Mouse (Mus musculus) forebrain, embryonic 14.5 days (tissue): ENCODE measurements around the gene Strn. TPM values are rescaled to one million over a fixed set of nuclear protein-coding genes. Genes with fewer than 3 reads are reported as not detected.

Experiments
- ATAC-seq: fragments of 200-750 bp; cut with Nextera tagmentation; 2 replicates; pipeline ENCODE4 v1.8.0; 2017; ENCODE audit warnings: mild to moderate bottlenecking, moderate library complexity
- DNase-seq: peaks from one replicate; pipeline ENCODE4 v3.0.0-alpha.2; 2015; ENCODE audit warnings: low spot score
- H3K27ac ChIP-seq: fragments of 300-500 bp; sonication (generic); 2 replicates; pipeline ENCODE4 v1.5.1; 2014; ENCODE audit warnings: low read depth, mild to moderate bottlenecking, control low read depth, low read length, moderate library complexity
- H3K27me3 ChIP-seq: fragments of 300-500 bp; sonication (generic); replicated peaks from 2 replicates; pipeline ENCODE4 v1.6.1; 2014; ENCODE audit warnings: low read length, control low read depth, mixed read lengths; ENCODE audit not compliant: control insufficient read depth, insufficient read depth
- H3K36me3 ChIP-seq: fragments of 300-500 bp; sonication (generic); 2 replicates; pipeline ENCODE4 v1.6.1; 2014; ENCODE audit warnings: low read length, control low read depth; ENCODE audit not compliant: control insufficient read depth, insufficient read depth
- H3K4me1 ChIP-seq: fragments of 300-500 bp; sonication (generic); 2 replicates; pipeline ENCODE4 v1.6.1; 2014; ENCODE audit warnings: antibody characterized with exemption, low read length, control low read depth; ENCODE audit not compliant: control insufficient read depth, insufficient read depth
- H3K4me2 ChIP-seq: fragments of 300-500 bp; sonication (generic); 2 replicates; pipeline ENCODE4 v1.6.1; 2014; ENCODE audit warnings: mild to moderate bottlenecking, control low read depth, low read length
- H3K4me3 ChIP-seq: fragments of 300-500 bp; sonication (generic); 2 replicates; pipeline ENCODE4 v1.5.1; 2014; ENCODE audit warnings: low read depth, low read length, control low read depth
- H3K9ac ChIP-seq: fragments of 300-500 bp; sonication (generic); 2 replicates; pipeline ENCODE4 v1.6.1; 2014; ENCODE audit warnings: mild to moderate bottlenecking, low read length, control low read depth, moderate library complexity
- H3K9me3 ChIP-seq: fragments of 300-500 bp; sonication (generic); replicated peaks from 2 replicates; pipeline ENCODE4 v1.6.1; 2016; ENCODE audit warnings: low read length, control low read depth, mixed read lengths; ENCODE audit not compliant: control insufficient read depth
- WGBS: fragments of 180-500 bp; shearing (Covaris S2); extraction: QIAGEN DNeasy Blood & Tissue Kit; methylation state at CpG from one replicate; pipeline ENCODE4 v1.1.7; 2014; 5-methylcytosine and 5-hydroxymethylcytosine counted together
- polyA plus RNA-seq: library from polyadenylated mRNA; unstranded; fragments of >200 nt; fragmentation: Nextera tagmentation; extraction: Ambion mirVana; gene quantifications from 2 replicates; pipeline ENCODE4 v1.2.1, GENCODE M21; 2014

The Strn gene
- polyA plus RNA-seq, 1 experiment from 2014 or later: 4.5 TPM

DNA sequence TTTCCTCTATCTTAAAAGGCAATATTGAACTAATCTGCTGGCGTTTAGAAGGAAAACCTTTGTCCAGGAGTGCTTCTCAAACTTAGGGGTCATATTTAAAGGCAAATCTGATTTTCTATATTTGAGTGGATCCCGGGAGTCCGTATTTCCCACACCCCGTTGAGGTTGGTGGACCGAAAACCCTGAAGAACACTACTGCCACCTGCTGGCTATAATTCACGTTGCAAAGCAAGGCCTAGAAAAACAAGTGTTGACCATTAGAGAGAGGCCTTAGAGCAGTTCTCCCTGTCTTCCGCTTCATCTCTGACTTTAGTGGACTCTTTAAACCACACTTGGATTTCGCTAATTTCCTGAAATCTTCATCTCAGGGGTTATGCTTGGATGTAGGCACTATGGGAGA, 133.1 kb downstream of the Strn start:
- 42% methylated on average over 8 of the region's 8 CpGs for WGBS
- H3K9ac ChIP-seq: no peak overlapping the region
- no peaks in the 10 kb centered on the region for H3K9me3 ChIP-seq
- no peaks in the 10 kb centered on the region for H3K36me3 ChIP-seq
- no peak overlapping the region for H3K27ac ChIP-seq
- no peak overlapping the region for H3K4me3 ChIP-seq
- 0 out of 2 replicates have a peak overlapping the region, but pooled peaks have one; percentile 3 for H3K4me2 ChIP-seq
- H3K4me1 ChIP-seq: 0 out of 2 replicates have a peak, but pooled peaks cover 2% of the 10 kb centered on the region
- DNase-seq: peak; percentile 85
- H3K27me3 ChIP-seq: no peaks in the 10 kb centered on the region
- ATAC-seq: peak; percentile 58

DNA sequence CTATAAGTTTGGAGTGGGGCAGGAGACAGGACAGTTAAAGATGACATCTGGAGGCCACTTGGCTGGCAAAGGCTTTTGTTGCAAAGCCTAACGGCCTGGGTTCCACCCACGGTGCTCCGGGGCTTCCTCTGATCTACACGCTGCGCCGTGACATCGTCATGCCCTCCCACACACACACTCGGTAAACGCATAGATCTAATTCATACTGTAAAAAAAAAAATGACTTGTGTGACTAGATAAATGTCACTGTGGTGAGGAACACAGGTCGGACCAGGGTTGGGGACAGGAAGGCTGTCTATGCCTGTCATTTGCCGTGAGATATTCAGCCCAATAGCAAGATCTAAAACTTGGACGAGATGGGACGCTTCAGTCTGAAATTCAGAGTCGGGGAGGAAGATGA, 134.7 kb downstream of the Strn start:
- Histone ChIP-seq H3K4me2 (no peak overlapping the region), H3K9ac (no peak overlapping the region), H3K36me3 (no peaks in the 10 kb centered on the region), H3K9me3 (no peaks in the 10 kb centered on the region), H3K4me1 (0 out of 2 replicates have a peak, but pooled peaks cover 2% of the 10 kb centered on the region), H3K4me3 (no peak overlapping the region), H3K27ac (no peak overlapping the region), H3K27me3 (no peaks in the 10 kb centered on the region)
- 85% methylated on average over 14 of the region's 14 CpGs for WGBS
- ATAC-seq: no peak
- no peak for DNase-seq

DNA sequence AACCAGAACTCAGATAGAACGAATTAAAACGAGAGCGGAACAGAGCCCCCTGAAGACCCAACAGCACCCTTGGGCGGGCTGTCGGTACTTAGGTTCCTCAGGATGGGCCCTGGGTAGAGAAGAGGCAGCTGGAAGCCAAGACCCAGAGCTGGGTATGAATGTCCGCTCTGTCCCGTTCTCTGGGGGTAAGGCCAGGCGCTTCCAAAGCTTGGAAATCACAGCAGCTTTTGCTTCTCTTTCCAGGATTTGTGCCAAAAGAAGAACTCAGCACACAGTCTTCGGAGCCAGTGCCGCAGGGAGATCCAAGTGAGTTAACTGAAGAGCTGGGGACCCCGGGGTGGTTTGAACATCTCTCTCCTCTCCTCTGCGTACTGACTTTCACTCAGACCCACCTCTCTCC, 135.4 kb downstream of the Strn start:
- no peak overlapping the region for H3K4me2 ChIP-seq
- DNase-seq: peak; percentile 33
- H3K27ac ChIP-seq: no peak overlapping the region
- H3K9ac ChIP-seq: no peak overlapping the region
- H3K9me3 ChIP-seq: no peaks in the 10 kb centered on the region
- 0 out of 2 replicates have a peak, but pooled peaks cover 2% of the 10 kb centered on the region for H3K4me1 ChIP-seq
- no peaks in the 10 kb centered on the region for H3K27me3 ChIP-seq
- no peak overlapping the region for H3K4me3 ChIP-seq
- 85% methylated on average over 12 of the region's 12 CpGs for WGBS
- H3K36me3 ChIP-seq: no peaks in the 10 kb centered on the region
- no peak for ATAC-seq

DNA sequence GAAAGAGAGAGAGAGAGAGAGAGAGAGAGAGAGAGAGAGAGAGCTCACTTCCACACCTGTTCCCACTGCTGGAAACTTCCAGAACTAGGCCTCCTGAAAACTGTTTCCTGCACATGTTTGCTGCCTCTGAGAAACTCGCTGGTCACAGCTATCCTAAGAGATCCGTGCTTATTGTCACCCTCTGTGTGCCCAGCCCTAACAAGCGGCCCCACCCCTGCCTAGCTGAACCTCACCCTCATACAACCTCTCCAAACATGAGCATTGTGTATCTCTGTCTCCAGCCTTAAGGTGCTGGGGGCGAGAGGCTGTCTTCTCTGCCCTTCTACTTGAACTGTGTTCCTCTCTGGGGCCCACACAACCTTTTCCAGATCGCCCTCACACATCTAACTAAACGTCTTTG, 136.0 kb downstream of the Strn start:
- no peak for DNase-seq
- Histone ChIP-seq H3K27me3 (no peaks in the 10 kb centered on the region), H3K36me3 (no peaks in the 10 kb centered on the region)

More for the DNA sequence above, 136.0 kb downstream of the Strn start:
- Histone ChIP-seq H3K4me3 (no peak overlapping the region), H3K4me2 (no peak overlapping the region), H3K27ac (no peak overlapping the region), H3K9me3 (no peaks in the 10 kb centered on the region), H3K4me1 (0 out of 2 replicates have a peak, but pooled peaks cover 2% of the 10 kb centered on the region), H3K9ac (no peak overlapping the region)
- 72% methylated on average over 6 of the region's 6 CpGs for WGBS
- ATAC-seq: no peak

Other genes starting within 250 kb of the Strn start
- gene Vit, start 229.1 kb downstream of the Strn start, polyA plus RNA-seq: 4.3 and 4.8 TPM in 2 replicates
- 13.9 and 18.2 TPM in 2 replicates for gene Heatr5b, start 98.2 kb upstream of the Strn start, polyA plus RNA-seq
- 38.3 and 49.0 TPM in 2 replicates for gene Gpatch11, start 98.4 kb upstream of the Strn start, polyA plus RNA-seq
- 2.4 and 2.5 TPM in 2 replicates for gene Eif2ak2, start 145.4 kb upstream of the Strn start, polyA plus RNA-seq
- 0.15 and 0.20 TPM in 2 replicates for gene Sult6b1, start 169.8 kb upstream of the Strn start, polyA plus RNA-seq
- gene Cebpzos, start 179.3 kb upstream of the Strn start, polyA plus RNA-seq: 112 and 121 TPM in 2 replicates
- 52.3 and 60.0 TPM in 2 replicates for gene Cebpz, start 199.9 kb upstream of the Strn start, polyA plus RNA-seq
- gene Ndufaf7, start 199.9 kb upstream of the Strn start, polyA plus RNA-seq: 57.9 and 63.7 TPM in 2 replicates